Mouse (Mus musculus): ENCODE data around the gene Dohh.

- TF ChIP-seq POLR2A (IDR thresholded peaks at IDR 0.05; ENCODE audit: borderline replicate concordance, extremely low read depth, low read depth, low read length): no peak
- no peak for TF ChIP-seq CTCF (IDR thresholded peaks at IDR 0.05; ENCODE audit: insufficient read depth, low read length)
Measured at GRCm38 (mm10) chr10:81385603-81386306, 1.5 kb downstream of the Dohh start.

Measured in lung, adult 2 months (tissue).